Mouse (Mus musculus) C2C12 (cell line): ENCODE data around the gene Mgat4c.

Source experiments
- CEBPB ChIP-seq: IDR thresholded peaks from one replicate; pipeline ENCODE4 v1.6.1; 2011; ENCODE audit warnings: low read depth, mild to moderate bottlenecking, control low read depth, moderate library complexity
- CTCF ChIP-seq: IDR thresholded peaks from one replicate; pipeline ENCODE4 v1.5.1; 2011; ENCODE audit not compliant: control insufficient read depth, insufficient read depth, insufficient read length
- FOSL1 ChIP-seq: IDR thresholded peaks from one replicate; pipeline ENCODE4 v1.8.0; 2011; ENCODE audit warnings: mild to moderate bottlenecking, low read length; ENCODE audit not compliant: poor library complexity, insufficient read depth, severe bottlenecking
- MAX ChIP-seq: IDR thresholded peaks from one replicate; pipeline ENCODE4 v1.6.1; 2011; ENCODE audit warnings: mild to moderate bottlenecking, control low read depth
- MYOG ChIP-seq: IDR thresholded peaks from one replicate; pipeline ENCODE4 v1.6.1; 2011; ENCODE audit not compliant: control insufficient read depth, insufficient read length; ENCODE audit errors: extremely low read depth
- USF1 ChIP-seq: IDR thresholded peaks from one replicate; pipeline ENCODE4 v1.6.1; 2011; ENCODE audit warnings: low read depth, mild to moderate bottlenecking, control low read depth, moderate library complexity

GRCm38 (mm10) chr10:102127340-102127739 is 446.1 kb downstream of the Mgat4c start:
- TF ChIP-seq MAX (no peak), CTCF (no peak), USF1 (no peak), FOSL1 (no peak), CEBPB (no peak), MYOG (no peak)
